Mouse (Mus musculus): ENCODE data around the gene Mael. TPM values are rescaled to one million over a fixed set of nuclear protein-coding genes. Genes with fewer than 3 reads are reported as not detected.

Gene Mael
- polyA plus RNA-seq, 1 experiment from 2014 or later, result not detected

DNA sequence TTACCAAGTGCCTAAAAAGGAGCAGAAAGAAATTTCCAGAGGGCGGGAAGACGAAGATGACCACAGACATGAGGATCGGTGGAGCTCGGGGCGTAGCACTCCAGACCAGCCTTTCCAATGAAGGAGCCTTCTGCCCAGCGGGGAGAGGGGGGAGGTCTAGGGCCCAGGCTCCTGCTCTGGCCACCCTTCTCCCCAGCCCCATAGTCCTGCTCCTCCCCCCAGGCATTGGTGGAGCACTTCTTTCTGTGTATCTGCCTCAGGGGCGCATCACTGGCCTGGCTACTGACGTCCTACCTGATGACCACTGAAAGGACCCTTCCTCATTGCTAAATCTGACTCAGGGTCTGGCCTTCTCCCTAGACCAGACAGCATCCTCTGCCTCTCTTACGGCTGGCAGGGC lies 73.4 kb downstream of the Mael start:
- no peaks in the 10 kb centered on the region for H3K9me3 ChIP-seq (ENCODE audit: control insufficient read depth, low read length)
- no peak overlapping the region for H3K4me3 ChIP-seq (ENCODE audit: low read length)
- H3K4me2 ChIP-seq (replicated peaks; ENCODE audit: low read depth, low read length), result no peak overlapping the region
- no peak overlapping the region for H3K27ac ChIP-seq (ENCODE audit: low read depth, low read length)
- H3K9ac ChIP-seq (ENCODE audit: low read depth, low read length), result no peak overlapping the region
- no peak for ATAC-seq (ENCODE audit: low FRiP score, low TSS enrichment)
- H3K36me3 ChIP-seq (ENCODE audit: control insufficient read depth, insufficient read depth, low read length), result no peaks in the 10 kb centered on the region
- no peaks in the 10 kb centered on the region for H3K27me3 ChIP-seq (ENCODE audit: control insufficient read depth, insufficient read depth, low read length)
- no peaks in the 10 kb centered on the region for H3K4me1 ChIP-seq (ENCODE audit: control insufficient read depth, insufficient read depth, low read length)
- 93% methylated on average over 9 of the region's 9 CpGs for WGBS

DNA sequence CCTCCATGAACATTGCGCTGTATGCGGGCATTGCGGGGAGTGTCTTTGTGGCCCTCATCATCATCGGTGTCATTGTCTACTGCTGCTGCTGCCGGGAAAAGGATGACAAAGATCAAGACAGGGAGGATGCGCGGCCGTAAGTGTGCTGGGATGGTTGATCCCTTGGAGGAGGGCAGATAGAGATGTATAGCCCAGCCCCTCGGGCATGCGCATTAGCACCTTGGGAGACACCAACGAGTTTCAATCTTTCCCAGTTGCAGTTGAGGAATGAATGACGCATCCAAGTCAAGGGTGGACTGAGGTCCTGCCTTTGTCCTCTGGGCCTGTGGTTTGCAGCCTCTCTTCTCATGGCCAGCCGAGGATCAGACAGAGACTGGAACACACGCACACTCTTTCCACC lies 74.0 kb downstream of the Mael start:
- whole genome bisulfite sequencing, result 91% methylated on average over 14 of the region's 14 CpGs
- no peak for ATAC-seq (ENCODE audit: low FRiP score, low TSS enrichment)
- H3K27ac ChIP-seq (ENCODE audit: low read depth, low read length), result no peak overlapping the region
- H3K4me1 ChIP-seq (ENCODE audit: control insufficient read depth, insufficient read depth, low read length), result no peaks in the 10 kb centered on the region
- no peaks in the 10 kb centered on the region for H3K9me3 ChIP-seq (ENCODE audit: control insufficient read depth, low read length)
- no peak overlapping the region for H3K9ac ChIP-seq (ENCODE audit: low read depth, low read length)
- H3K4me2 ChIP-seq (replicated peaks; ENCODE audit: low read depth, low read length), result no peak overlapping the region
- H3K27me3 ChIP-seq (ENCODE audit: control insufficient read depth, insufficient read depth, low read length), result no peaks in the 10 kb centered on the region
- H3K36me3 ChIP-seq (ENCODE audit: control insufficient read depth, insufficient read depth, low read length), result no peaks in the 10 kb centered on the region
- H3K4me3 ChIP-seq (ENCODE audit: low read length), result no peak overlapping the region

DNA sequence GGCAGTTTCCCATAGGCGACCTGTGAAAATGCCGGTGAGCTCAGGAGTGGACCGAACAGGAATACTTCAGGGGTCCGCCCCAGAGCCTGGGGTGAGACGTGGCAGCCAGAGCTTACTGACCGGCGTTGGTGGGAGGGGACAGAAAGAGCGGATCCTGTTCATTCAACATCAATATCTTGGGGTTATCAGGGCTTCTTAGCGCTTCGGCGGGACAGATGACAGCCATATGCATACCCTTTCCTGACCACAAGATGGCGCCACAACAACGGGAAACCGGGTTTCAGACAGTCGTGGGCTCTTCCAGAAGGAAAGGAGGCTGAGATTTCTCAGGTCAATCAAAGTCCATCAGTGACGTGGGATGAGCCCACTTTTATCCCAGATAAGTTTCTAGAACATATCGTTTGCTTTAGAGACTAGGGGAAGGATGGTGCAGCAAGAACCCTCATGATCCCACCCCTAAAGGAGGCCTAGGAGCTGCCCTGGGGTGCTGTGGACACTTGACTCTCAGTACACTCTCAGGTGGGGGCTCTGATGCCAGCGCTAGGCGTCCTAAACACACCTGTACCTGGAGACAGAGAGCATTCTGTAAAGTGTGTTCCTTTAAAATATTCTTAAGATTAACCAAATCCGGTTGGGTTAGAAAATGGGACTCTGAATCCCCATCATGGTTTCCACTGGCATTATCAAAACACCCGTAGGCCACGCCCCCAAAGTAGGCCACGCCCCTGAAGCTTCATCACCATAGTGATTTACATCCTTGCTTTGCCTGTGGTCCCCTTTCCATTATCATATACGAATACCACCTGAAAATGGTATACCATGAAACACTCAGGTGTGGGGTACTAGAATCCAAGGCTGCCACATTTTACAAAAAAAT lies 77.7 kb downstream of the Mael start:
- Histone ChIP-seq H3K9ac (ENCODE audit: low read depth, low read length) (no peak overlapping the region), H3K9me3 (ENCODE audit: control insufficient read depth, low read length) (no peaks in the 10 kb centered on the region), H3K4me1 (ENCODE audit: control insufficient read depth, insufficient read depth, low read length) (no peaks in the 10 kb centered on the region), H3K4me2 (replicated peaks; ENCODE audit: low read depth, low read length) (no peak overlapping the region), H3K36me3 (ENCODE audit: control insufficient read depth, insufficient read depth, low read length) (no peaks in the 10 kb centered on the region), H3K27me3 (ENCODE audit: control insufficient read depth, insufficient read depth, low read length) (peaks cover 4% of the 10 kb centered on the region), H3K27ac (ENCODE audit: low read depth, low read length) (no peak overlapping the region), H3K4me3 (ENCODE audit: low read length) (no peak overlapping the region)
- 17% methylated on average over 24 of the region's 24 CpGs for WGBS
- ATAC-seq (ENCODE audit: low FRiP score, low TSS enrichment), result peak; percentile 64; the same call in 1 of the 2 replicates

DNA sequence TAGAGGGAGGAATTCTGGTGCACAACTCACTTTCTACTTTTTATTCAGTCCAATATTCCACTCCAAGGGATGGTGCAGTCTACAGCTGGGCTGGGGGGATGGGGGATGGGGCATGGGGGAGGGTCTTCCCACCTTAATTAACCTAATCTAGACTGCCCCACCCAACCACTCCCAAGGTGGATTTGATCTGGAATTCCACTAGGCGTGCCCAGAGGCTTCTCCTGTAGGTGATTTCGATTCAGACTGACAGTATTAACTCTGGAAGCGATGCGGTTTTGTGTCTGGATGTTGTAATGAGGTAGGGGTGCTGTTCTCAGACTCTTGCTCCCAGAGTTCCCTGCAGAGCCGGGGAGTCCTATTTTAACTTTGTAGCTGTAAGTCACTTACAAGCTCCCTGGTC lies 78.4 kb downstream of the Mael start:
- Histone ChIP-seq H3K4me2 (replicated peaks; ENCODE audit: low read depth, low read length) (no peak overlapping the region), H3K4me3 (ENCODE audit: low read length) (no peak overlapping the region), H3K9ac (ENCODE audit: low read depth, low read length) (no peak overlapping the region), H3K4me1 (ENCODE audit: control insufficient read depth, insufficient read depth, low read length) (no peaks in the 10 kb centered on the region), H3K9me3 (ENCODE audit: control insufficient read depth, low read length) (no peaks in the 10 kb centered on the region), H3K36me3 (ENCODE audit: control insufficient read depth, insufficient read depth, low read length) (no peaks in the 10 kb centered on the region), H3K27me3 (ENCODE audit: control insufficient read depth, insufficient read depth, low read length) (peaks cover 4% of the 10 kb centered on the region), H3K27ac (ENCODE audit: low read depth, low read length) (no peak overlapping the region)
- ATAC-seq (ENCODE audit: low FRiP score, low TSS enrichment), result no peak
- WGBS, result 52% methylated on average over 5 of the region's 5 CpGs

- no peak overlapping the region for H3K27ac ChIP-seq (ENCODE audit: low read depth, low read length)
- H3K9ac ChIP-seq (ENCODE audit: low read depth, low read length), result no peak overlapping the region
- H3K4me1 ChIP-seq (ENCODE audit: control insufficient read depth, insufficient read depth, low read length), result no peaks in the 10 kb centered on the region
- peaks cover 4% of the 10 kb centered on the region for H3K27me3 ChIP-seq (ENCODE audit: control insufficient read depth, insufficient read depth, low read length)
- no peaks in the 10 kb centered on the region for H3K9me3 ChIP-seq (ENCODE audit: control insufficient read depth, low read length)
- H3K36me3 ChIP-seq (ENCODE audit: control insufficient read depth, insufficient read depth, low read length), result no peaks in the 10 kb centered on the region
- no peak overlapping the region for H3K4me2 ChIP-seq (replicated peaks; ENCODE audit: low read depth, low read length)
- no peak for ATAC-seq (ENCODE audit: low FRiP score, low TSS enrichment)
- 69% methylated on average over 9 of the region's 9 CpGs for WGBS
- H3K4me3 ChIP-seq (ENCODE audit: low read length), result no peak overlapping the region
These were observed 79.9 kb downstream of the Mael start for GRCm38 (mm10) chr1:166158664-166159063.

DNA sequence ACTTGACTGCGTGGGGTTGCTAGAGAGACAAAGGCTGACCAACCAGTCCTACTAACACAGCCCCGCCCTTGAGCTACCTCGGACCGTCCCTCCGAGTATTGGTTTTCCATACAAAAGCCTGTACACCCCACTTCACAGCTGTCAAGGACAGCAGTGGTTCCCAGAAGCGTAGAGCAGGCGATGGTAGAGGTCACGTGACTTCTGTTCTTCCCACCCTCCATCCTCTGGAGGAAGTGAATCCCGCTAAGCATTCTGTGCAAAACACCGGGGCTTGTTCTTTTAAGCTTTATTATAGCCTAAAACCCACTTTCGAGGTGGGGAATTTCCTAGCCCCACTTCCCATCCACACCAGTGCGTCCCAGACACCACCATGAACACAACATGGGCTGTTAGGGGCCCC lies 80.8 kb downstream of the Mael start:
- Histone ChIP-seq H3K4me3 (ENCODE audit: low read length) (no peak overlapping the region), H3K4me1 (ENCODE audit: control insufficient read depth, insufficient read depth, low read length) (no peaks in the 10 kb centered on the region), H3K9ac (ENCODE audit: low read depth, low read length) (no peak overlapping the region), H3K4me2 (replicated peaks; ENCODE audit: low read depth, low read length) (no peak overlapping the region), H3K9me3 (ENCODE audit: control insufficient read depth, low read length) (no peaks in the 10 kb centered on the region), H3K27ac (ENCODE audit: low read depth, low read length) (no peak overlapping the region), H3K36me3 (ENCODE audit: control insufficient read depth, insufficient read depth, low read length) (no peaks in the 10 kb centered on the region), H3K27me3 (ENCODE audit: control insufficient read depth, insufficient read depth, low read length) (peaks cover 4% of the 10 kb centered on the region)
- WGBS, result 84% methylated on average over 12 of the region's 12 CpGs
- no peak for ATAC-seq (ENCODE audit: low FRiP score, low TSS enrichment)

GRCm38 (mm10) chr1:166155113-166155494 lies 83.4 kb downstream of the Mael start:
- Histone ChIP-seq H3K4me3 (ENCODE audit: low read length) (no peak overlapping the region), H3K9ac (ENCODE audit: low read depth, low read length) (no peak overlapping the region), H3K9me3 (ENCODE audit: control insufficient read depth, low read length) (no peaks in the 10 kb centered on the region), H3K4me1 (ENCODE audit: control insufficient read depth, insufficient read depth, low read length) (no peaks in the 10 kb centered on the region), H3K27ac (ENCODE audit: low read depth, low read length) (no peak overlapping the region), H3K4me2 (replicated peaks; ENCODE audit: low read depth, low read length) (no peak overlapping the region), H3K36me3 (ENCODE audit: control insufficient read depth, insufficient read depth, low read length) (no peaks in the 10 kb centered on the region), H3K27me3 (ENCODE audit: control insufficient read depth, insufficient read depth, low read length) (peaks cover 4% of the 10 kb centered on the region)
- 40% methylated on average over 10 of the region's 10 CpGs for WGBS
- ATAC-seq (ENCODE audit: low FRiP score, low TSS enrichment), result no peak

DNA sequence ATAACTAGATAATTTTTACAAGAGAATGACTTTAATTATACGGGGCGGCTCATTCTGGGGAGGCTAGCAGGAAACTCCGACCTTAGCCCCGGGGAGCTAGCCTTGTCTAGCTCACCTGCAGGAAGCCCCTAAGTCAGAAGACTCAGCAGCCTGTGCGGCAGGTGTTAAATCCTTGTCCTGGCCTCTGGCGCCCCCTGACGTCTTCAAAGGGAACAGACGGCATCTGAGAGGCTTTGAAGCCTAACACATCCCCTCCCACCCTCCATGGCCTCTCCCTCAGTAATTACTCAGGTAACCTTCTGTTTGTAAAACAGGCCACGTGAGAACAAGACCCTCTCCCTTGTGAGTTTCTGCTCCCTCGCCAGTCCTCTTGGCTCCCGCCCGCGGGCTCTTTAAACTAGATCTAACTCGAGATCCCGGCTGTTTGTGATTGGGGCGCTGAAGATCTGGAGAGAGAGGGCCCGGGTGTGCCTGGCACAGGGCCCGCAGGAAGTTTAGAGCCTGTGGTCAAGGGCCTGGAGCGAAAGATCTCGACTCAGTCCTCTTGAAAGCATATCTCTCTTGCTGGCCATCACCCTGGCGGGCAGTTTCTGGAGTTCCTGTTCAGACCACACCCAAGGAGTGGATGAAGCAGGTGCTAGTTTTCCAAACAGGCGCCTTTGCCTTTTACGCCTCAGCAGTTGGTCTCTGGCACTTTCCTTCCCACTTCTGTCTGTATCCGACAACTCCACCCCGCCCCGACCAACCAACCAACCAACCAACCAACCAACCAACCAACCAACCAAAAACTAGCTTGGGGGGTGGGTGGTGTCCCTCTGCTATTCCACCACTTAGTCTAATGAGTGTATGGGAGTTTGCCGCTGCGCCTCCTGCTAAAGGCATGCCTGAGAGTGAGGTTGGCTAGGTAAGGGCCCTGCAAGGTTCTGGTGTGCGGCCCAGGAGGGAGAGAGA lies 84.1 kb downstream of the Mael start:
- peak; percentile 75 for ATAC-seq (ENCODE audit: low FRiP score, low TSS enrichment)

More for the DNA sequence above, 84.1 kb downstream of the Mael start:
- H3K4me1 ChIP-seq (ENCODE audit: control insufficient read depth, insufficient read depth, low read length), result no peaks in the 10 kb centered on the region
- peak overlapping the region; percentile 25; the same call in 1 of the 2 replicates for H3K4me2 ChIP-seq (replicated peaks; ENCODE audit: low read depth, low read length)
- H3K4me3 ChIP-seq (ENCODE audit: low read length), result peak overlapping the region; percentile 19; the same call in 1 of the 2 replicates
- H3K27ac ChIP-seq (ENCODE audit: low read depth, low read length), result no peak overlapping the region
- 11% methylated on average over 29 of the region's 29 CpGs for WGBS
- H3K9me3 ChIP-seq (ENCODE audit: control insufficient read depth, low read length), result no peaks in the 10 kb centered on the region
- H3K27me3 ChIP-seq (ENCODE audit: control insufficient read depth, insufficient read depth, low read length), result peaks cover 4% of the 10 kb centered on the region
- no peak overlapping the region for H3K9ac ChIP-seq (ENCODE audit: low read depth, low read length)
- no peaks in the 10 kb centered on the region for H3K36me3 ChIP-seq (ENCODE audit: control insufficient read depth, insufficient read depth, low read length)
